Mouse (Mus musculus): ENCODE measurements around the gene Tmem212.

GRCm38 (mm10) chr3:27899012-27899726, 3.0 kb upstream of the Tmem212 start:
- TF ChIP-seq POLR2A (IDR thresholded peaks at IDR 0.05; ENCODE audit: control insufficient read depth, extremely low read depth, insufficient read depth, low read length, poor library complexity) = no peak
- TF ChIP-seq CTCF (IDR thresholded peaks at IDR 0.05; ENCODE audit: borderline replicate concordance, control insufficient read depth, extremely low read depth, insufficient read depth, low read length, poor library complexity) = no peak

Data from thymus, adult 2 months (tissue).